Mouse (Mus musculus) testis, postnatal 14 days (tissue): ENCODE data around the gene Celf1.
"Not testable (repeated sequence)": the region's sequence is repeated elsewhere in the genome, so short reads cannot be mapped to it uniquely, and the experiment has no call there.

Experiments
- DNase-seq: peaks from one replicate; pipeline ENCODE4 v3.0.0; 2021; ENCODE audit warnings: low spot score

The Celf1 gene

GRCm38 (mm10) chr2:90940233-90941229 is at the start of gene Celf1:
Gene Celf1, plus strand, starts transcription at chr2:90940382.
- DNase-seq = peak; percentile 87

GRCm38 (mm10) chr2:90893673-90894298 is 46.4 kb upstream of the Celf1 start:
- DNase-seq = no peak

- DNase-seq = not testable (repeated sequence)
Observed at GRCm38 (mm10) chr2:90894299-90894677, 45.9 kb upstream of the Celf1 start.

- DNase-seq = no peak
Observed at GRCm38 (mm10) chr2:90903398-90903797, 36.8 kb upstream of the Celf1 start.

GRCm38 (mm10) chr2:90904076-90904855 is 35.9 kb upstream of the Celf1 start, which contains the start of the genes Kbtbd4 and Ndufs3:
Gene Kbtbd4, plus strand, starts transcription at chr2:90904740.
Gene Ndufs3, minus strand, starts transcription at chr2:90904827.
- peak; percentile 90 for DNase-seq

GRCm38 (mm10) chr2:90904856-90905224 is 35.3 kb upstream of the Celf1 start:
- no peak for DNase-seq

GRCm38 (mm10) chr2:90906721-90907120 is 33.5 kb upstream of the Celf1 start:
- no peak for DNase-seq

- DNase-seq = no peak
Observed at GRCm38 (mm10) chr2:90910861-90911260, 29.3 kb upstream of the Celf1 start.

GRCm38 (mm10) chr2:90911668-90912067 is 28.5 kb upstream of the Celf1 start:
- no peak for DNase-seq

GRCm38 (mm10) chr2:90913671-90914070 is 26.5 kb upstream of the Celf1 start:
- no peak for DNase-seq

- DNase-seq = no peak
Observed at GRCm38 (mm10) chr2:90915516-90915915, 24.7 kb upstream of the Celf1 start.

GRCm38 (mm10) chr2:90916560-90917232 is 23.5 kb upstream of the Celf1 start:
- no peak for DNase-seq

GRCm38 (mm10) chr2:90917233-90917998 is 22.8 kb upstream of the Celf1 start:
- DNase-seq = peak; percentile 76

- no peak for DNase-seq
Observed at GRCm38 (mm10) chr2:90917999-90918698, 22.0 kb upstream of the Celf1 start.

GRCm38 (mm10) chr2:90921178-90921577 is 19.0 kb upstream of the Celf1 start:
- no peak for DNase-seq

- DNase-seq = no peak
Observed at GRCm38 (mm10) chr2:90922636-90923035, 17.5 kb upstream of the Celf1 start.

- DNase-seq = no peak
Observed at GRCm38 (mm10) chr2:90928566-90928965, 11.6 kb upstream of the Celf1 start.

- no peak for DNase-seq
Observed at GRCm38 (mm10) chr2:90931829-90932228, 8.4 kb upstream of the Celf1 start.

- no peak for DNase-seq
Observed at GRCm38 (mm10) chr2:90932273-90932672, 7.9 kb upstream of the Celf1 start.

- DNase-seq = no peak
Observed at GRCm38 (mm10) chr2:90938362-90938761, 1.8 kb upstream of the Celf1 start.
